Mouse (Mus musculus) kidney, adult 2 months (tissue): Measurements from ENCODE around the gene Sorbs1. TPM values are rescaled to one million over a fixed set of nuclear protein-coding genes. Genes with fewer than 3 reads are reported as not detected.

Source experiments
- DNase-seq: peaks from one replicate; pipeline ENCODE4 v3.0.0; 2021
- H3K27ac ChIP-seq: fragments of 200-500 bp; 2 replicates; pipeline ENCODE4 v1.5.1; 2012; ENCODE audit warnings: low read depth, low read length, control low read depth, inconsistent platforms; ENCODE audit not compliant: insufficient read depth
- H3K27me3 ChIP-seq: fragments of 200-500 bp; replicated peaks from 2 replicates; pipeline ENCODE4 v1.6.1; 2012; ENCODE audit warnings: mild to moderate bottlenecking, moderate library complexity, low read length, inconsistent platforms; ENCODE audit not compliant: control insufficient read depth, insufficient read depth
- H3K36me3 ChIP-seq: fragments of 200-500 bp; 2 replicates; pipeline ENCODE4 v1.6.1; 2012; ENCODE audit warnings: mild to moderate bottlenecking, moderate library complexity, low read length, inconsistent platforms; ENCODE audit not compliant: control insufficient read depth, insufficient read depth
- H3K4me1 ChIP-seq: fragments of 200-500 bp; 2 replicates; pipeline ENCODE4 v1.6.1; 2011; ENCODE audit warnings: low read length; ENCODE audit not compliant: control insufficient read depth, insufficient read depth
- H3K4me3 ChIP-seq: fragments of 200-500 bp; 2 replicates; pipeline ENCODE4 v1.5.1; 2011; ENCODE audit warnings: mild to moderate bottlenecking, low read depth, low read length, control low read depth; ENCODE audit not compliant: insufficient read depth
- CTCF ChIP-seq: fragments of 200-500 bp; conservative IDR thresholded peaks from 2 replicates; pipeline ENCODE4 v1.5.1; 2011; ENCODE audit warnings: low read depth, mild to moderate bottlenecking, control low read depth, low read length, moderate library complexity, mixed read lengths; ENCODE audit not compliant: insufficient read depth, insufficient read length
- POLR2A ChIP-seq: fragments of 200-500 bp; IDR thresholded peaks from one replicate; pipeline ENCODE4 v1.6.1; 2011; ENCODE audit warnings: low read depth, low read length, control low read depth
- WGBS: fragments of 180-500 bp; shearing (Covaris S2); methylation state at CpG from one replicate; pipeline ENCODE4 v1.1.7; 2018; 5-methylcytosine and 5-hydroxymethylcytosine counted together
- polyA plus RNA-seq: library from polyadenylated mRNA; depleted of rRNA; stranded (reverse); fragments of >200 nt; gene quantifications from 2 replicates; pipeline ENCODE4 v1.2.3, GENCODE M21; 2012

Sorbs1 gene
- polyA plus RNA-seq, 1 experiment: 52.5 TPM

DNA sequence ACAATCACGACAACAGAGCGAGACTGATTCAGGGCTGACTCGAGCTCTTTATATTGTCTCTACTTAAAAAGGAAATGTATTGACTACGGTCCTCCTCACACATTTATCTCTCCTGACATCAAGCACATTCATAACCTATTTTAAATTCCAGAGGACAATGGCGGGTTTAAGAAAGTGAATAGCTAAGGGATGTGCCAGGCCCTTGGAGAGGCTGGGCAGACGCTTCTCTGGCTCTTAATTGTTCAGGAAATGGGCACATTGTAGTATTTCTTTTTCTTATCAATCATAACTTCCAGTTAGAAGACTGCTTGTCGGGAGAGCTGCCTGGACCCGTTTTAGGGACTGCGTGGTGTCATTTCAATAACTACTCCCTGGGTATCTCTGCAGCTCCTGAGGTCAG, 20.7 kb downstream of the Sorbs1 start:
- Histone ChIP-seq H3K27ac (no peak overlapping the region), H3K4me3 (no peak overlapping the region), H3K27me3 (no peaks in the 10 kb centered on the region), H3K36me3 (no peaks in the 10 kb centered on the region), H3K4me1 (peaks cover 48% of the 10 kb centered on the region)
- no peak for TF ChIP-seq CTCF
- TF ChIP-seq POLR2A: no peak
- 67% methylated on average over 9 of the region's 9 CpGs for WGBS
- no peak for DNase-seq

DNA sequence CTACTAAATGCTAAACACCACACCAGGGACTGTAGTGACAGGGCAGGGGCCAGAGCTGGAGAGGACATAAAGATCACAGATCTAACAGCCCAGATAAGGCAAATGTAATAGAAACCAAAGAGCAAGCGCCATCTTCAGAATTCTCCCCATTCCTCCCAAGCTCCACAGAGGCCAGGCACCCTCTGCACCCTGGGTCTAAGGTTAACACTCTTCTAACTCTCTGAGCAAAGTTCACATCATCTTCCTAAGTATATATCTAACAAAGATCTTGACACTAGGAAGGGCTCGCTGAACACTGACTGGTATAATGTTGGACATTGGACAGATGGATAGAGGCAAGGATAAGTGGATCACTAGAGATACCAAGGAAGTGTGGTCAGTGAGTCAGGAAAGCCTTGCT, 22.1 kb downstream of the Sorbs1 start:
- H3K4me3 ChIP-seq: no peak overlapping the region
- H3K36me3 ChIP-seq: no peaks in the 10 kb centered on the region
- TF ChIP-seq CTCF (no peak), POLR2A (no peak)
- peak; percentile 76 for DNase-seq
- 72% methylated on average over 2 of the region's 2 CpGs for WGBS
- peak overlapping the region; percentile 76 for H3K27ac ChIP-seq
- H3K27me3 ChIP-seq: no peaks in the 10 kb centered on the region
- peaks cover 55% of the 10 kb centered on the region for H3K4me1 ChIP-seq

DNA sequence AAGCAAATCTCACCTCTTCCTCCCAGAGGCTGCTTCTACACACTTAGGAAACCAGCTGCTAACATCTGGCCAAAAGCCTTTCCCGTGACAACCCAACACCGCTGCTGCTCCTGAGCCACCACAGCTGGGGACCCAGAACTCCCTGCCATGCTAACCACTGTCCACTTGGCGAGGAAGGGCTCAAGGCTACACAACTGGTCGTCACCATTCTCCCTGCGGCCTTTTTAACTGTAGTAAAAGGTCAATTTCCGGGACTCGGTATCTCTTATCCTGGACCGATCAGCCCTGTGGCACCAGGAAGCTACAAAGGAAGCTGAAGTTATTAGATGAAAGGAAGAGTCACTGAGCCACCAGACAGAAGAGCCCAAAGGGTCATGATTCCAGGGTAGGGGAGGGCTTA, 22.8 kb downstream of the Sorbs1 start:
- Histone ChIP-seq H3K4me1 (peaks cover 57% of the 10 kb centered on the region), H3K27me3 (no peaks in the 10 kb centered on the region), H3K27ac (peak overlapping the region; percentile 76), H3K36me3 (no peaks in the 10 kb centered on the region), H3K4me3 (no peak overlapping the region)
- 56% methylated on average over 8 of the region's 8 CpGs for WGBS
- TF ChIP-seq POLR2A (no peak), CTCF (no peak)
- peak; percentile 57 for DNase-seq

DNA sequence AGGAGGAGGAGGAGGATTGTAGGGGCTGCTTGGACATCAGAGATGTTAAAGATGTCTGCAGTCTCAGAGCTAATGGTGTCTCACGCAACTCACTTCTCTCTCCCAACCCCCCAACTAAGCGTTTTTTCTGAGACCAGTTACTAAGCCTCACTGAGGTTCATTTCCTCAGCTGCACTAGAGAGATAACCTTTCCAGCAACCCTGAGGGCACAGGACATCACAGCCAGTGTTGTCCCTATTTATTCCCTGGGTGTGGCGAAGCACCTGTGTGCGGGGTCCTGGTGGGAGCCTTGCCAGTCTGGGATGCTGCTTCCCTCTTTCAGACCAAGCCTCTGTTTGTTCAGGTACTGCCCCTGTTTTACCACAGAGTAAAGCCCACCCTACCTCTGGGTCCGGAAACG, 23.9 kb downstream of the Sorbs1 start:
- H3K4me1 ChIP-seq: peaks cover 61% of the 10 kb centered on the region
- 70% methylated on average over 6 of the region's 6 CpGs for WGBS
- no peaks in the 10 kb centered on the region for H3K27me3 ChIP-seq
- no peak overlapping the region for H3K4me3 ChIP-seq
- H3K27ac ChIP-seq: peak overlapping the region; percentile 0; the same call in 1 of the 2 replicates
- H3K36me3 ChIP-seq: no peaks in the 10 kb centered on the region
- DNase-seq: no peak
- TF ChIP-seq POLR2A: no peak
- TF ChIP-seq CTCF: no peak

DNA sequence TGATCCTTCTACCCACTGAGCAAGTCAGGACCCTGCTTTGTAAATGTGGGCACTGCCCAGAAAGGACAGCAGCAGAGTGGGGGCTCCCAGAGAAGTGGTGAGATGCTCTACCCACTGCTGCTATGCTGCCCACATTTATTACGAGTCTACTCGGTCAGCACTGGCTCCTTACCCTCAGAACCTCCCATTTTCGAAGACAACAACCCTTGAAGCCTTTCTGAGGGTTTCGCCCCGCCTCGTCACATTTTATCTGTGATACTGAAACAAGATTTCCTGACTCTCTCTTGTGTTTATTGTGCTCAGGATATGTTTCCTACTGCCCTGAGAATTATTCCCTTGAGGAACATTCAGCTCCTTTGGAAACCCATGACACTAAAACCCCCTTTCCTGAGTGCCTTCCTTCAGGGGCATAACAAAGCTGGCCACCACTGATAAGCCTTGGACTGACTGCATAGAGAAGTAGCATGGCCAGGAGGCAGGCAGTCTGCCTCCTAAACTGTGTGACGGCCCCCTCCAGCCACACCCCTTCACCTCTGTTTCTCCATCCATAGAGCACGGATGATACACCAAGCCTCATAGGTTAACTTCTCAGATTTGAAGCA, 24.6 kb downstream of the Sorbs1 start:
- Histone ChIP-seq H3K4me3 (no peak overlapping the region), H3K27ac (peak overlapping the region; percentile 72), H3K36me3 (no peaks in the 10 kb centered on the region), H3K4me1 (peaks cover 61% of the 10 kb centered on the region), H3K27me3 (no peaks in the 10 kb centered on the region)
- no peak for TF ChIP-seq POLR2A
- TF ChIP-seq CTCF: no peak
- WGBS: 59% methylated on average over 8 of the region's 8 CpGs
- DNase-seq: peak; percentile 32

DNA sequence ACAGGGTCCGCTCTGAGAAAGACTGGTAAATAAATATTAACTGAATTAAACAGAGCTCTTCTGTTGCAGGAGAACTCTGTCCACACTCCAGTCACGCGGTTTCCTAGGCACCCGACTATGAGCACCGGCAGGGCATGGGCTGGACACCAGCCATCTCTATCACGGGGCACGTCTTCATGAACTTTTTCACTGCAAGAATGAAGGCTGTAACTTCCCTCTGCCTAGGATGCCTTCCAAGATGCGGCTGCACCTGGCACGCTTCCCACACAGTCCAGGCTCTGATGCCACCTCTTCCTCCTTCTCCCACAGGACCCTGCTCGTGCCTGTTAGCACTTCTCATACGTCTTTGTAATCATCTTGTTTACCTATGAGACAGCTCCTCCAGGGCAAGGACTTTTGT, 26.0 kb downstream of the Sorbs1 start:
- H3K27ac ChIP-seq: peak overlapping the region; percentile 94
- no peaks in the 10 kb centered on the region for H3K27me3 ChIP-seq
- no peak overlapping the region for H3K4me3 ChIP-seq
- no peaks in the 10 kb centered on the region for H3K36me3 ChIP-seq
- DNase-seq: peak; percentile 98
- TF ChIP-seq POLR2A (peak; percentile 15), CTCF (no peak)
- 18% methylated on average over 11 of the region's 11 CpGs for WGBS
- peaks cover 54% of the 10 kb centered on the region for H3K4me1 ChIP-seq

DNA sequence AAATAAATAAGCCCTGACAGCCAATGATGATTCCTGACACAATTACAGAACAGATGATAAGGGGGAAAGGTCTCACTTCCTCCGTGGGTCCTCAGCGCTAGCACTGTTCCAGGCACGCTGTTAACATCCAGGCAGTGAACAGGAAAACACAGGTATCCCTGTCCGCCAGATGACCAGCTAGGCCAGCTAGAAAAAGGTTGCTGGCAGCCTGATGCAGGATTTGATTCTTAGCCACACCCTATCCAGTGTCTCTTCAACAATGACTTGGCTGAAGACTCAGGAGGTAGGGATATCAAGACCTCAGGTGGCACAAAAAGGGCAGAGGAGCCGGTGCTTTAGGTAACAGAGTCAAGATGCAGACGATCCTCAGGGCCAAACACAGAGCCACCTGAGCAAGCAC, 32.5 kb downstream of the Sorbs1 start:
- WGBS: 72% methylated on average over 6 of the region's 6 CpGs
- no peak overlapping the region for H3K27ac ChIP-seq
- no peak overlapping the region for H3K4me3 ChIP-seq
- no peaks in the 10 kb centered on the region for H3K27me3 ChIP-seq
- H3K4me1 ChIP-seq: peaks cover 45% of the 10 kb centered on the region
- TF ChIP-seq CTCF (no peak), POLR2A (no peak)
- DNase-seq: peak; percentile 17
- no peaks in the 10 kb centered on the region for H3K36me3 ChIP-seq

DNA sequence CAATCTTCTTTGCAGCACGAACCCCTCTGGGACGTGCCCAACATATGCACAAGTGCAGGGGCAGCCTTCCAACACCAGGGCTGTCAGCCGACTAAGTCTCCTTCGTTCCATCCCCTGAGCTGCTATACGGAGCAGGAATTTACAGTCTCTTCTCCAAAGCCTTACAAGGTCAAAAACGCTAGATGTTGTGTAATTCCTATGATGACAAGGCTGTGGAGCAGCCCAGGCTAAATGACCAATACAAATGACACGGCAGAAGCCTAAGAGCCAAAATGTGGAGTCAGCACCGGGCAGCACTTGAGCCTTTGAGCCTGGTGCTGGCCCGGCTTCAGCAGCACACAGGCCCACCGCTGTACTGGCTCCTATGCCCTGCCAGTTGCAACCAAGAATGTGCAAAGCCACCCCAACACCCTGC, 35.4 kb downstream of the Sorbs1 start:
- TF ChIP-seq CTCF (no peak), POLR2A (no peak)
- no peak overlapping the region for H3K4me3 ChIP-seq
- DNase-seq: peak; percentile 80
- H3K27ac ChIP-seq: peak overlapping the region; percentile 83
- H3K27me3 ChIP-seq: no peaks in the 10 kb centered on the region
- H3K36me3 ChIP-seq: no peaks in the 10 kb centered on the region
- peaks cover 39% of the 10 kb centered on the region for H3K4me1 ChIP-seq
- WGBS: 40% methylated on average over 10 of the region's 10 CpGs
